Comparison of ENCODE assay signal across 15 mouse cellular contexts in the genomic region with DNA sequence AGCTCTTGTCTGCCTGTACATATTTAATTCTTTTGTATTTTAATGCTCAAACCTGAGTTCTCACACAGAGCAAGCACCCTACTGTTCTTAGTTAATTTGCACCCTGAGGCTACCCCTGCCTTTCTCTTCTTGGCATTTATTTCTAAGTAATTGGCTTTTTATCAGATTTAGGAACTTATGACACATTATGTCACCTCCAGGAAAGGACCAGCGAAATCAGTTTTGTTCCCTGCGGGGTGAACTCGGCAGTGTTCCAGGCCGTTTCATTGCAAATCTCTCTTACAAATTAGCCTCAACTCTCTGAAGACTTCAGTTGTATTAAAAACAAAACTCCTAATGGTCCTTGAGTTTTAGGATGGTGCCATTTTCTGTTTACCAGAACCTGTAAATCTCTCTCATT. TPM values are rescaled to one million over a fixed set of nuclear protein-coding genes. Genes with fewer than 3 reads are reported as not detected.
DNase-seq lines count a peak whose midpoint lies in the region; ATAC-seq lines count a peak whose summit lies in the region.
"Had no signal": no experiment of that assay in that cellular context is flagged by ENCODE, and none has a peak within 500 bp of the region (broad histone marks: within the 10 kb centered on the region; RNA-seq: fewer than 3 reads in every experiment).

No protein-coding gene starts in this region.

- intact Hi-C loops in left cerebral cortex, postnatal 4 days (cut with DNase I) = no loop called here

- DNase-seq in cerebellum, postnatal 4 days (ENCODE audit: low spot score in 2 of 2) = no peak
- DNase-seq in left cerebral cortex, postnatal 4 days = peak; percentile 10
- DNase-seq in left cerebral cortex, adult 9 months (ENCODE audit: low spot score in 2 of 2) = no peak
- DNase-seq in cerebellum, adult 18-20 months = peak; percentile 31 to 39
- DNase-seq in kidney, postnatal 14 days = peak; percentile 3
- no peak for DNase-seq in lung, postnatal 14 days
- DNase-seq in spleen, postnatal 10 days (ENCODE audit: low spot score in 2 of 2) = no peak
- DNase-seq: forebrain, postnatal 0 days; heart, adult 2 months; lung, postnatal 36 days; thymus, adult 18-20 months had no signal

- peak; percentile 77 for ATAC-seq in cerebellum, adult (ENCODE audit: insufficient number of reproducible peaks, low FRiP score, low TSS enrichment)
- ATAC-seq: forebrain, postnatal 0 days; Patski had no signal

RNA-seq across cellular contexts. Expression of a gene that starts 38.1 kb away (rescaled TPM):
- not detected for total RNA-seq in left cerebral cortex, postnatal 4 days (2021)
- total RNA-seq: forebrain, postnatal 0 days; gastrocnemius, adult 8-10 months; heart, adult 2 months; left cerebral cortex, adult 2 months had no signal

Comparison
In these comparisons a context has a peak if more than half of its experiments do, and no peak if none do; other contexts are left out.
1. DNase-seq: peak in left cerebral cortex, postnatal 4 days (single experiment), cerebellum, adult 18-20 months (2 of 2) and kidney, postnatal 14 days (single experiment); none in cerebellum, postnatal 4 days (0 of 2), left cerebral cortex, adult 9 months (0 of 2), lung, postnatal 14 days (single experiment) and spleen, postnatal 10 days (0 of 2).